Mouse (Mus musculus): Measurements from ENCODE around the gene Arid3c.

Gene Arid3c

DNA sequence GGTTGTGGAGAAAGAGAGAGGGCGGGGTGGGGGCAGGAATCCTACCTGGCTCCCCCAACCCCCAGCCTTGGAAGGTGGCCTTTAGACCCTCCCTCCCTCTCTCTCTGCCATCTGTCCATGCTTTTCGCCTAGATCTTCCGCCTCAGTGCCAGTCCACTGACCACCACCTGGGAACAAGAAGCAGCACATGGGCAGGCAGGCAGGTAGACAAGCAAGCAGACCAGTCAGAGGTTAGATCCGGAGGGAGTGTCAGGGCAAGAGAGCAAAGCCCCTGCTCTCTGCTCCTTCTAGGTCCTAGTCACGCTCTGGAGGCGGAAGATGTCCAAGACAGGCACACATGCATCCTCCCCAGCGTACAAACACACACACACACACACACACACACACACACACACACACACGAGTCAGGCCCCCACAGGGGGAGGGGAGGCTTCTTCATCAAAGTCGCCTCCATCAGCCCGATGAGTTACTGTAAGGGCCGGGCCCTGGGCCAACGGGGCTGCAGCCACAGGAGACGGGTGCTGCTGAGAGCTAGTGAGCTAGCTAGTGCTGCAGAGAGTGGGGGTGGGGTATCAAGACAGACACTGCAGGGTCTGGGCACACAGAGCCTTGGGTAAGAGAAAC is 53.8 kb downstream of the Arid3c start:
- DNase-seq (ENCODE audit: low spot score) = no peak

- no peak for DNase-seq (ENCODE audit: low spot score)
Measured at GRCm38 (mm10) chr4:41676248-41677005, 54.5 kb downstream of the Arid3c start.

Data from testis, postnatal 14 days (tissue).